Mouse (Mus musculus) T-helper 2 cell (primary cell): ENCODE measurements around the gene Ndufv1.
"Not testable (repeated sequence)": the region's sequence is repeated elsewhere in the genome, so short reads cannot be mapped to it uniquely, and the experiment has no call there.

ENCODE experiments used
- in situ Hi-C: fragments of 300-600 bp; cut with MboI, MseI; formaldehyde crosslinking; loops from one replicate; pipeline ENCODE4 v1.15.1; 2025; ENCODE audit warnings: high pct_unique_total_duplicates

Gene Ndufv1

GRCm38 (mm10) chr19:3980309-3980708 is 32.3 kb downstream of the Ndufv1 start:
- in situ Hi-C loops: no loop called here

DNA sequence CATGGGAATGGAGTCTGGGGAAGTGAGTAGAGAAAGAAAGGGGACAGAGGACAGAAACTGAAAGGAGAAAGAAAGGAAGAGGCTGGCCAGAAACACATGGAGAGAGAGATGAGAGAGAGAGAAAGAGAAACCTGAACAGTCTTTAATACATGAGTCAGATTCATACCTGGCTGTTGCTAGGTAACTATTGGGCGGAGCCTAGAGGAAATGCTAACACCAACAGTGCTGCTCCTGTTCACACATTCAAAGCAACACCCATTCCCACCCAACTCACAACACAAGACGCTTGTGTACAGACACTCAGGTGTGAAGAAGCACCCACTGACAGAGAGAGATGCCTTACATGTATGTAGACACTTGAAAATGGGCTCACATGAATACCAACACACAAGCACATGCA is 36.7 kb downstream of the Ndufv1 start:
- in situ Hi-C loops: no loop called here

DNA sequence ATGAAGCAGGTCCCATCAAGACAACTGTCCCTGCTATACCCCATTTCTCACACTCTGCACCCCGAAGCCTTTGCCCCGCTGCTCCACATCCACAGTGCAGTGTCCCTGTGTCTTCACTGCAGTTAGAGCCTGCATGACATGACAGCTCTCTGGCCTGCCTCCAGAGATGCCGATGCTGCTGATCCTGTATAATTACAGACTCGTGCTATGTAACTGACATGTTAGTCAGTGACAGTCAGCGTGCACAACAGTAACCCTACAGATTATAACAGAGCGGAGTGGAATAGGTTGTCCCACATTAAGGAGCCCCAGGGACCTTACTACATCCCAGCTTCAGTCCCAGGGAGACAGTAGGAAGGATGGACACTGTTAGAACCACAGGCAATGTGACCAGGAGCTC is 38.0 kb downstream of the Ndufv1 start:
- in situ Hi-C loops: loop anchor here (5.0 kb wide), 1 partner anchor 347 kb away; no protein-coding TSS in a partner anchor

GRCm38 (mm10) chr19:3972229-3972628 is 40.4 kb downstream of the Ndufv1 start, which contains the start of gene Aldh3b2:
Gene Aldh3b2, plus strand, starts transcription at chr19:3972328.
- in situ Hi-C loops: loop anchor here (5.0 kb wide), 1 partner anchor 345 kb away; no protein-coding TSS in a partner anchor

- in situ Hi-C loops: no loop called here
Measured at GRCm38 (mm10) chr19:3967258-3967657, 45.3 kb downstream of the Ndufv1 start.

DNA sequence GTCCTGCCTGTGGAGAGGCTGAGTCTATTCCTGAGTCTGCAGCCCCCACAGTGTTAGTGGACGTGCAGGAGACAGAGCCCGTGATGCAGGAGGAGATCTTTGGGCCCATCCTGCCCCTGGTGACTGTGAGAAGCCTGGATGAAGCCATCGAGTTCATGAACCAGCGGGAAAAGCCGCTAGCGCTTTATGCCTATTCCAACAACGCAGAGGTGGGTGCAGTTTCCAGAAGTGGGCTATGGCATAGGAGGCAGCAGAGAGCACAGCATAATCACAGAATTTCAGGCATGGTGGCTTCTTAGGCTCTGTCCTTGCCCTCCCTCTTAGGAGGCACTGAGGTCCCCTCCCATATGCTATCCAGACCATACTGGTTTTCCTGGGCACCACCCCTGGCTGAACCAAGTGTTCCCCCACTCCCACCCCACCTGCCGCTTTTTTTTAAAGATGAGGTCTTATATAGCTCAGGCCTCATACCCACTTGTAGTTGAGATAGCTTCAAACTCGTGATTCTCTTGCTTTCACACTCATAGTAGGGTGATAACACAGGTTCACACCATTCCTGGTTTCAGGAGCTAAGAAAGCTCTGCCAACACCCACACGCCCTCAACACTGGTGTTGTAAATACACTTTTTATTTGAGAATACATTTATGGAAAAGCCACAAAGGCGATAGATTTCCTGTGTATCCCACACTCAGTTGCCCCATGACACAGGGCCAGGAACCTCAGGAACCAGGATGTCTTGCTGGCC is 46.1 kb downstream of the Ndufv1 start:
- in situ Hi-C loops: no loop called here

DNA sequence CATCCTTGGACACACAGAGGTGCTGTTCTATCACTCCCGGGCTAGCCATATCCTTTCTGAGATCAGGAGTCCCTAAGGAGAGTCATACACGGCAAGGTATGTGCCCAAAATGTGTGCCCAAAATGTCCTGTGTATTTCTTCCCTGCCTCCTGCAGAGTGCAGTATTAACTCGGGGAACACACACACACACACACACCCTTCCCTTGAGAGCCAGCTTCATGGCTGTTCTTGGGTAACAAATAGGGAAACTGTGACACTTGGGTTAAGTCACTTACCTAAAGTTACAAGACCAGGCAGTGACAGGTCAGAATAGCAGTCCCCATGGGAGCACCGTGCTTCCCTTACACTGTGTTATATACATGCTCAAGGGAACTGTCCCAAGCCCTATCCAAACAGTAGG is 48.6 kb downstream of the Ndufv1 start:
- in situ Hi-C loops: no loop called here

- in situ Hi-C loops: no loop called here
Measured at GRCm38 (mm10) chr19:3962469-3962868, 50.1 kb downstream of the Ndufv1 start.

- in situ Hi-C loops: not testable (repeated sequence)
Measured at GRCm38 (mm10) chr19:3961805-3962204, 50.8 kb downstream of the Ndufv1 start.

GRCm38 (mm10) chr19:3960211-3960610 is 52.4 kb downstream of the Ndufv1 start:
- in situ Hi-C loops: no loop called here

GRCm38 (mm10) chr19:3959030-3959429 is 53.6 kb downstream of the Ndufv1 start:
- in situ Hi-C loops: no loop called here

GRCm38 (mm10) chr19:3958470-3958869 is 54.1 kb downstream of the Ndufv1 start, which contains the start of gene Aldh3b3:
Gene Aldh3b3, plus strand, starts transcription at chr19:3958645.
- in situ Hi-C loops: no loop called here
